Mouse (Mus musculus): Measurements from ENCODE around the gene Matk.

Gene Matk

DNA sequence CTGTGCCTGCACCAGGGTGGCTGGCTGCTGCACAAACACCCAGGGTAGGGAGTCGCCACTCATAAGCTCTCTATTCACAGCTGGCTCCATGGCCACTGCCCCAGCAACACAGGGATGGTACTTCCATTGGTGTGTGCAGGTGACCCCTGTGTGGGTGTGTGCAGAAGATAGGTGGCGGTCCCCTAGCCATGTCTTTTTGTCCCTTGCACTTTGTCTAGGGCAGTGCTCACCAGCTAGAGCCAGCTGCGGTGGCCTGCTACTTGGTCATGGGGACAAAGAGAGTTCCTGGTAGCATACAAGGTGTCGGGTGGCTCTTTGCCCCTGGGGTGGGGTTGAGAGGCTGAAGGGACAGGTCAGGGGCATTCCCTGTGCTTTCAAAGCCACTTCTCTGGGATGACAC is 8.6 kb upstream of the Matk start:
- no peak for DNase-seq

GRCm38 (mm10) chr10:81244595-81244994 is 8.1 kb upstream of the Matk start:
- DNase-seq, result peak; percentile 57 to 81

- no peak for DNase-seq
Observed at GRCm38 (mm10) chr10:81245166-81245565, 7.6 kb upstream of the Matk start.

DNA sequence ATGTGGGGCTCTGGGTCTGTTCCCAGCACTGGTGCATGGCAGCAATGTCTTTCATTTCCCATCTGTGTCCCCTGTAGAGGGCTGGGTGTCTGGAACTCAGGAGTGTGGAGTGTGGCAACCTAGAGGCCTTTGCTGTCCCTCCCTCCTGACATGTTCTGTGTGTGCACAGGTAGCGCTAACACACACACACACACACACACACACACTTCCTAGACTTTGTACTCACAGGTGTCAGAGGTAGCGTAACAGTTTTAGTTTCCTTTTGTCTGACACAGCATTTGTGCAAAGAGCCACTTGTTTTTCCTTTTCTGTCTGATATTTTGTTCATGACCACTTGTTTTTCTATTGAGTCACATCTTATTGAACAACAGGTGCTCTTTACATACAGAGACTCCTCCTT is 4.9 kb upstream of the Matk start:
- DNase-seq, result no peak

DNA sequence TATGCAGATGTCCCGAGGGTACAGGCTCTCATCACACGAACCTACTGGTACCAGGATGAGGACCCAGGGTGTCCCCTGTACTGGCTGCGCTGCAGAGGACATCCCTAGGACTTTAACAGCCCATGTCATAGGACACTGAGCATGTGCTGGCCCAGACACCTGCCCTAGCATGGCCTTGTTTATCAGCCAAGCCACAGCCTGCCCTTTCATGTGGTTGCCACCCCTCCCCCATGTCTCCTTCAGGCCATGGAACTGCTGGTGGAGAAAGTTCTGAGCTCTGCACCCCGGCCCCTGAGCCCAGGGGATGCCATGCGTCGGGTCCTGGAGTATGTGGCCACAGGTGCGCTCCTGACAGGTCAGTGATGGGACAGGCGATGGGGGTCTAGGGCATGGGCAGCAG is 3.3 kb upstream of the Matk start:
- no peak for DNase-seq

DNA sequence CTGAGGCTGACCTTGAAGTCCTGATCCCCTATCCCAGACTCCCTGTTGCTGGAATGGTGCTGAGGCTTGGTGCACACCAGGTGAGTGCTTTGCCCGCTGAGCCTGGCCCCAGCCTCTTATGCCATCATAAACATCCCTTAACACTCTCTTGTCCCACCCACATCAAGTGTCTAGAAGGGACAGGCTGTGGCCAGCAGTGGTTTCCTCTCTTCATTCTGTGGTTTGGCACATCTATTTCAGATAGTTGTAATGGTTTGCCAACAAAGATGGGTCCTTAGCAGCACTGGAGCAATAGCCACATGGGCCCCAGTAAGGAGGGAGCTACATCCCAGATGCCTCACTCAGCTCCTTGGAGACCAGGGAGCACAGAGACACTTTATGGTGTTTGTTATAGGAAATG is 2.2 kb downstream of the Matk start:
- DNase-seq, result no peak

DNA sequence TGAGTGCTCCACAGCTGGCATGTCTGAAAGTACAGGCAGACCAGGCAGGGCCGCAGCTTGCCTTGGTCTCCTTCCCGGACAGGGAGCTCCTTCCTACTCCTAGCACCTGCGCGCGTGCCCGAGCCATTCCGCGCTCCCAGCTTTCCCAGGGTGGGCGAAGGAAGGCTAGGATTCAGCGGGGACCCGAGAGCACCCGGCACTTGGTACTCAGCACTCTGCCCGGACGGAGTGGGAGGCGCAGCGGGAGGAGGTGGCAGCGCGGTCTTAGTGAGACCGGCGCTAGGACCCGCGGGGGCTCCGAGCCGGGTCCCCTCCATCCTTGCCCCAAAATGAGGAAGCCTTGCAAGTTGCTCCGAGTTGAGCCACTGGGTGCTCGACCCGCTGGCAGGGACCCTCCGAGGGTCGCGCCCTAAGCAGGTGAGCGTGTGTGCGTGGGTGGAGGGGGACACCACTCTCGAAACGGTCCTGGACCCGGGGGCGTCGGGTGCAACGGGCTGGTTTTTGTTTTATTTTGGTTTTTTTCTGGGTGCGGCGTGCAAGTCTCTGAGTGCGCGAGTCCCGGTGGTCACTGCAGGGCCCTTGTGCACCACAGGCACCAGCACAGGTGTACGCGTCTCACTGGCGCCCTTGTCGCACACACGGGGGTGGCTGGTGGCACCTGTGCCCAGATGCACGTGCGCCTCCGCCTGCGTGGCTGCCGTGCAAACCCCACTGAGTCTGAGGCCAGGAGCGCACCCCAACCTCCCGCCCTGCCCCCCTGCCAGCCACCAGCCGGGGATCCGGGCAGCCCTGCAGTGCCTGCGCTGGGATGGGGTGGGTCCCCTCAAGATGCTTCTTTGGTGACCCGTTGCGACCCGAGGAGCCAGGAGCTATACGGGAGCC is 4.7 kb downstream of the Matk start:
- no peak for DNase-seq

DNA sequence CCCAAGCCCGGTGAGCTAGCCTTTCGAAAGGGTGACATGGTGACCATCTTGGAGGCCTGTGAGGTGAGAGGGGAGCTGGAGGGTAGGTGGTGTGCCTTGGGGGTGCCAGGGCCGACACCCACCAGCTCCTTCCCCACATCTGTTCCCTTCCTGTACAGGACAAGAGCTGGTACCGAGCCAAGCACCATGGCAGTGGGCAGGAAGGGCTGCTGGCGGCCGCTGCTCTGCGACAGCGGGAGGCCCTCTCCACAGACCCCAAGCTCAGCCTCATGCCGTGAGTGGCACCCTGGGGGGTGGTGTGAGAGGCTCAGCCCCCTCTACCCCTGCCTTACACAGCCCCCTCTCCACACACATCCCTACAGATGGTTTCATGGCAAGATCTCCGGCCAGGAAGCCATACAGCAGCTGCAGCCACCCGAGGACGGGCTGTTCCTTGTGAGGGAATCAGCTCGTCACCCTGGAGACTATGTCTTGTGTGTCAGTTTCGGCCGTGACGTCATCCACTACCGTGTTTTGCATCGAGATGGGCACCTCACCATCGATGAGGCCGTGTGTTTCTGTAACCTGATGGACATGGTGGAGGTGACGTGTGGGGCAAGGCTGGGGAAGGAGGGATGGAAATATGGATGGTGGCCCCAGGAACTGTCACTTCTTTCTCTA is 6.6 kb downstream of the Matk start:
- no peak for DNase-seq

GRCm38 (mm10) chr10:81261025-81261424 is 8.3 kb downstream of the Matk start:
- DNase-seq, result no peak

DNA sequence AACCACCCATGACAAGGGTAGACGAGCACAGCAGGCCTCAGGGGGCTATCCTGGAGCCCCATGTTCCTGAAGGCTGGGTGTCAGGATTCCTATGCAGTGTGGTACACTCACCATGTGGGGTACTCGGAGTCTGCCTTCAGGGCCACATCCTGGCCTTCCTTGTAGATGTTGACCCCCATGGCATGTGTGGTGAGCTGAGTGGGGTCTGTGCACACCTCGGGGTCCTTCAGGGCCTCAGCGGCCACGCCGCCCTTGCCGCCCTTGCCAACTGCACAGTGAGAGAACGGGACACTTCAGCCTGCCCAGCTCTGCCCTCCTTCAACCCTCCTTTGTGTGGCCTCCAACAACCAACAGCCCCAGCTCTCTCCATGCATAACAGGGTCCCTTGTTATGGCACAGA is 12.8 kb downstream of the Matk start:
- DNase-seq, result no peak

- DNase-seq, result peak; percentile 94 to 95
Observed at GRCm38 (mm10) chr10:81266211-81267105, 13.7 kb downstream of the Matk start, which contains the start of the genes Mrpl54 and Apba3. Mrpl54 (minus strand) TSS chr10:81266934. Apba3 (plus strand) TSS chr10:81266960.

DNA sequence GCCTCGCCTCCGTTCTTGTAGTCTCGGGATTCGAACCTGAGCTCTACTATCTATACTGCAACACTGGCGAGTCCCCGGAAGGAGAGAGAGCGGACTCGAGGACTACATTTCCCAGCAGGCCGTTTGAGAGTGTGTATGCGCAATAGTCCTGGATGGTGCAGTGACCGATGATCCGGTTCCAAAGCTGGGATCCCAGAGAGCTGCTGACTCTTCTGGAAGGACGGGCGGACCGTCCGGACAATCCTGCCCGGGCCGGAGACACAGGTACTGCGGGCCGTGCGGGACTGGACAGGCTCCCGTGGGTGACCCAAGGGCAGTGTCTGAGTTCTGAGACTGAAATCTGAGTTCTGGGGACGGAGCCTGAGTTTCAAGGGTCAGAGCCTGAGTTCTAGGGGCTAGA is 15.3 kb downstream of the Matk start:
- DNase-seq, result peak; percentile 91 to 92

DNA sequence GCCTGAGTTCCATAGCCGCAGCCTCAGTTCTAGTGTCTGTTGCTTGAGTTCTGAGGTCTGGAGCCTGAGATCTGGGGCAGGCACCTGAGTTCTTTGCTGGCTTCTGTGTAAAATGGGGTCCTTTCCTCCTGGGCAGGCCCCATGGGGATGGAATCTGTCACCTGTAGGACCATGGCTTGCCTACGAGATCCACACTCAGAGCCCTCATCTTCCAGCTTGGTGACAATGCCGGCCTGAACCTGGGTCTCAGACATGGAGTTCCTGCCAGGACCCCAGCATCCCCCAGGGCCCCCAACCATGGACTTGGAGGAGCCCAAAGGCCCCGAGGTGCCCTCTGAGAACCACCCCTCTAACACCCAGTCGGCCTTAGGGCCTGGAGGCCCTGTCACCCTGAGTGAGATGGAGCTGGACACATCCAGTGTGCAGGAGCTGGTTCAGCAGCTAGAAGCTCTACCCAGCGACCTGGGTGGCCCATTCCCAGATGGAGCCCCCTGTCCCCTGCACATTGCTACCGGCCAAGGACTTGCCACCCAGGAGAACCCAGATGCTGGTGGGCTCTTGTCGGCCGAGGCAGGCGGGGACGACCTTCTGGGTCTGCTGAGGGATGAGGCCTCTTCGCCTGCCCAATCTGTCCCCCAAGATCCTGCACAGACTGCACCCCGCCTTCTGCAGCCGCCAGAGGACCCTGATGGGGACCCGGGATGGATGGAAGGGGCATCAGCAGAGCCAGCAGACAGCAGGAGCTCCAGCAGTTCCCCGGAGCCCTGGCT is 16.1 kb downstream of the Matk start:
- DNase-seq, result no peak

DNA sequence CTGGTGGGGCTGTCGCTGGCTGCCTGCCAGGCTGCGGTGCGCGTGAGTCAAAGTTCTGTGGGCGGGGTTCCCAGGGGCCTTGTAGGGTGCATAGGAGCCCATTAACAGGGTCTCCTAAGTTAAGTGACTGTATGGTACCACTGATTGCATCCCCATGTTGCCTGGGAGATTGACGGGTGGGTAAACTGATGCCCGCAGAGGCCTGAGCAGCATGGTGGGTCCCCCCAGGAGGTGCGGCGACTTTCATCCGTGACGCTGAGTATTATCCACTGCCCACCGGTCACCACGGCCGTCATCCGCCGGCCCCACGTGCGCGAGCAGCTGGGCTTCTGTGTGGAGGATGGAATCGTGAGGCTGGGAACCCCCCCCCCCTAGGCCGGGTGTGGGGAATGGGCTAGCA is 19.6 kb downstream of the Matk start:
- no peak for DNase-seq

GRCm38 (mm10) chr10:81273842-81274241 is 21.1 kb downstream of the Matk start:
- no peak for DNase-seq

DNA sequence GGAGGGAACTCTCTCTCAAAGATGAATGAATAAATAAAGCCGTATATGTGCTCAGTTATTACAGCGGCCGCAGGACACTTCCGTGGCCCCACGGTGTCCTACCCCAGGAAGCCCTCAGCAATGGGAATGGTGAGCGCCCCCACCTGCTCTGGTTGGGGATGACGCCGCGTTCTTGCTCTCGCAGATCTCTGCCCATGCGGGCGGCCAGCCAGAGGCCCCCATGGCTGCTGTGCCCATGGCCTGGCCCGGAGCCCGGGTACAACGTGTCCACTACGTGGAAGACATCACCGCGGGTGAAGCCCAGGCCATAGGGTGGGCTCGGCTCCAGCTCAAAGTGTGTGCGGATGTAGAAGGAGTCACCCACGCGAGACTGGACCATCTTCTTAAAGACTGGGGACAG is 24.9 kb downstream of the Matk start:
- no peak for DNase-seq

DNA sequence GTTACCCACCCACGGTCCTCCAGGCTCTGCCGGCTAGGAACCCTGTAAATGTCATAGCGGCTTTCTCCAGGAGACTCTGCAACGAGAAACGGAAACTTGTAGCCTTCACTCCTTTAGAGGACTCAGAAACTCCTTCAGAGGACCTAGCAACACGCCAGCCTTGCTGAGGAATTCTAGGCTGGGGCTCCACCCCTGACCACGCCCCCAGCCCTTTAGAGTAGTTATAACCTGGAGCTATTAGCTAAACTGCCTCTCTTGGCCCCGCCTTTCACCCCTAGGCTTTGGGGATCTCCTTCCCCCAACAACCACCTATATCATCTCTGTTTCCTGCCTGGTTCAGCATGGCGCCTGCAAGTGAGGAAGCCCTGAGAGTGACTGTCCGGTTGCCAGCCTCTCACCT is 26.8 kb downstream of the Matk start:
- DNase-seq, result no peak

DNA sequence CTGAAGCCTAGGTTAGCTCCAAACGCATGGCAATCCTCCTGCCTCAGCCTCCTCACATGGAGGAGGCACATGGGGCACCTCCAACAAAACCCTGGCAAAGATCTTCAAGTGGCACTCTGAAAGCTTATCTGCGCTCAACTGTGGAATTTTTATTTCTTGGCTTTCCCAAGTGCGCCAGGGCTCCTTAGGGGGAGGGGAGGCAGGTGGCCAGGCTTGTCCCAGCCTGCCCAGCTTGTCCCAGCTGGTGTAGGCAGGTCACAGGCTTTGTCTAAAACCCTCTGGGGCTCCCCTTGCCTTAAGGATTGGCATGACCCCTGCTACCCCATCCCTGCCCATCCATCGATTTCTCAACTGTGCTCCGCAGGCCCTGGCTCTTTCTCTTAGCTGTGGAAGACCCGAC is 31.5 kb downstream of the Matk start:
- DNase-seq, result no peak

- DNase-seq, result peak; percentile 72 to 81
Observed at GRCm38 (mm10) chr10:81284719-81285118, 32.0 kb downstream of the Matk start.

GRCm38 (mm10) chr10:81285694-81286450 is 33.1 kb downstream of the Matk start:
- peak; percentile 83 to 89 for DNase-seq

- DNase-seq, result peak; percentile 72 to 80
Observed at GRCm38 (mm10) chr10:81286586-81286985, 33.9 kb downstream of the Matk start.

Data from kidney, adult 8-10 months (tissue).